Mouse (Mus musculus): ENCODE data around the gene Gm37240. TPM values are rescaled to one million over a fixed set of nuclear protein-coding genes. Genes with fewer than 3 reads are reported as not detected.
A peak's percentile ranks its signal among the peaks of the same experiment; 100 is the strongest.
"Not testable (repeated sequence)": the region's sequence is repeated elsewhere in the genome, so short reads cannot be mapped to it uniquely, and the experiment has no call there.

The Gm37240 gene
- polyA plus RNA-seq, 1 experiment from 2014 or later, result 8.9 TPM

DNA sequence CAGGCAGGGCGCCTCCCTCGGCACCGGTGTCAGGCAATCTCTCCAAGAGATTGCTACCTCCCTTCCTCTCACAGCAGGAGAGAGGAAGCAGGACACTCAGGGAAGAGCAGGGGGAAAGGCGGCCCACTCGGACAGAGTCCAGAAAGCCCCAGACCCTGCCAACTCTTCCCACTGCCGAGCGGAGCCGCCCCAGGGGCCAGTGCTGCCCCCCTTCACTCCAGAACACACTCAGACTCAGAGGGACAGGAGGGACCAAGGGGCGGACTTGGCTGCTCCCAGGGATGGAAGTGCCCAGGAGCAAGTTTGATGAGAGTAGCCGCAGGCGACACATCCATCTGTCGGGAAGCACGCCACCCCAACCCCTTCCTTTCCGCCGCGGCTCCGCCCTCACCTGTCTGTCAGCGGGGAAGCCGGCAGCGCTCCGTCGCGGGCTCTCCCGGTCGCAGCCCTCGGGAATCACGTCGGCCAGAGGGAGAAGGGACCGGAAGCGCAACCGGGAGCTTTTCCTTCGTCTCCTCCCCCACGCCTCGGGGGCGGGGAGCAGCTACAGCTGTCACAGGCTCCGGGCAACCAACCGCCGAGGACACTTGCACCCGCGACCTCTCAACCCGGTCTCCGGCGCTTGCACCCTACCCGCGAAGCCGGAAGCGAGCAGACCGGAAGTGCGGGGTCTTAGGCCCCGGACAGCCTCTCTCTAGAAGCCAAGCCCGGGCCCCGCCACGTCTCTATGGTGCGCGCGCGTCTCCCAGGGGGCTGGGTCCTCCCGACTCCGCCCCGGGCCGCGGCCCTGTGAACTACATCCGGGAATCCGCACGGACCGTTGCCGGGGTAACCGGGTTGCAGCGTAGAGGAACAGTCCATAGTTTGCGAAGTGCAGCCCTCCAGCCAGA lies 1305.0 kb downstream of the Gm37240 start, which contains the start of gene Arfip1:
TSS of gene Arfip1 (minus strand) at position 603 of the 890 bp plus-strand sequence.
- Histone ChIP-seq H3K27me3 (no peaks in the 10 kb centered on the region), H3K9ac (peak within 1 kb of the TSS; percentile 76), H3K36me3 (no peaks in the 10 kb centered on the region), H3K9me3 (replicated peaks) (no peaks in the 10 kb centered on the region), H3K4me2 (peak within 1 kb of the TSS; percentile 68), H3K27ac (peak within 1 kb of the TSS; percentile 97), H3K4me1 (peaks cover 20% of the 10 kb centered on the region), H3K4me3 (replicated peaks) (peak within 1 kb of the TSS; percentile 80)
- WGBS, result under 1% methylated on average over 70 of the region's 70 CpGs
- peak; percentile 99 for ATAC-seq (replicated peaks; ENCODE audit: low FRiP score)

DNA sequence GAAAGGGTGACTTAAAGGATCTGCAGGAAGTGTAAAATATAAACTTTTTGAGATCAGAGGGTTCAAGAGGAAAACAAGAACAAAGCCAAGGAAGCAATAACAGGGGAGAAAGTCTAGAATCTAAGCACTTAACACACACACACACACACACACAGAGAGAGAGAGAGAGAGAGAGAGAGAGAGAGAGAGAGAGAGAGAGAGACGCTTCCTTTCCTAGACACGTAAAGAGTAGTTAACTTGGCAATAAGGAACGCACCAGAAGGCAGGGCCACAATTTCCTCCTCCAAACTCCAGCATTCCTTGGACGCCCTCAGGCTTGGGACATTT lies 1305.7 kb downstream of the Gm37240 start:
- Histone ChIP-seq H3K27ac (peak overlapping the region; percentile 97), H3K36me3 (no peaks in the 10 kb centered on the region), H3K9ac (peak overlapping the region; percentile 76), H3K9me3 (replicated peaks) (no peaks in the 10 kb centered on the region), H3K4me3 (replicated peaks) (peak overlapping the region; percentile 80), H3K4me2 (peak overlapping the region; percentile 68), H3K4me1 (peaks cover 20% of the 10 kb centered on the region), H3K27me3 (no peaks in the 10 kb centered on the region)
- ATAC-seq (replicated peaks; ENCODE audit: low FRiP score), result no peak
- 0% methylated on average over 4 of the region's 4 CpGs for WGBS

DNA sequence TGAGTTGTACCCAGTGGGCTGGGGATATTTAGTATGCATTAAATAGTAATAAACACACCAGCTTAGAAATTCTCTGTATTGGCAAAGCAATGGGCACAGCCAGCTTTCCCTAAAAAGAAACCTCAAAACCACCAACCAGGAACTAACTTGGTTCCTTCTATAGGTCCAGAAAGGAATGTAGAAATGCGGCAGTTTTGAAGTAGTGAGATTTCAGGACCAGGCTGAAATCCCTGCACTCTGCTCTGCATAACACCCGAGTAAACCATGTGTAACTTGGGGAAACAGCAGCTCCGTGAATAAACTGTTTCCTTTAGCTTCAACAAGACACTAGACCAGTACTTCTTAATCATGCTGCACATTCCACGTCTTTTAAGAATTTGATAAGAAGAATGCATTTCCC lies 1306.6 kb downstream of the Gm37240 start:
- H3K27me3 ChIP-seq, result no peaks in the 10 kb centered on the region
- H3K9ac ChIP-seq, result peak overlapping the region; percentile 76; the same call in 1 of the 2 replicates
- H3K9me3 ChIP-seq (replicated peaks), result no peaks in the 10 kb centered on the region
- no peak for ATAC-seq (replicated peaks; ENCODE audit: low FRiP score)
- peaks cover 24% of the 10 kb centered on the region for H3K4me1 ChIP-seq
- WGBS, result 34% methylated on average over 4 of the region's 4 CpGs
- no peak overlapping the region; the same call in 1 of the 2 replicates for H3K27ac ChIP-seq
- H3K4me3 ChIP-seq (replicated peaks), result peak overlapping the region; percentile 80
- H3K4me2 ChIP-seq, result peak overlapping the region; percentile 68
- H3K36me3 ChIP-seq, result no peaks in the 10 kb centered on the region

DNA sequence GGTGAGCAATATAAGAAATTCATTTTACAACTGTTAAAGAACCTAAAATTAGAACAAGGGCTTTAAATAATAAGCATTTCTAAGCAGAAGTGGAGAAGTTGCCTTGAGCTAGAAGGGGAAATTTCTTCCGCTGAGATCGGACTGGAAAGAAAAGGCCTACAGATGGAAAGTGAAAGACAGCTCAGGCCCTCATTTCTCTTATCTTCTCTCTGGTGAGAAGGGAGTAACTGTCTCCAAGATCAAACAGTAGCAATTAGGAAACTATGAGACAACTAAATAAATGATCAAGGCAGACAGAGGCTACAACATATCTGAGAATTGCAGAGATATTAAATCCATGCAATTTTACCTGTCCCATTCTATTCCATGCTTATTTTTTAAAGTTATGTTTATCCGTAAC lies 1316.8 kb downstream of the Gm37240 start:
- Histone ChIP-seq H3K27ac (no peak overlapping the region), H3K4me3 (replicated peaks) (no peak overlapping the region), H3K4me2 (no peak overlapping the region), H3K9ac (no peak overlapping the region), H3K9me3 (replicated peaks) (no peaks in the 10 kb centered on the region), H3K4me1 (peaks cover 11% of the 10 kb centered on the region; the same call in 1 of the 2 replicates), H3K27me3 (no peaks in the 10 kb centered on the region), H3K36me3 (no peaks in the 10 kb centered on the region)
- 85% methylated on average over 3 of the region's 3 CpGs for WGBS
- no peak for ATAC-seq (replicated peaks; ENCODE audit: low FRiP score)

DNA sequence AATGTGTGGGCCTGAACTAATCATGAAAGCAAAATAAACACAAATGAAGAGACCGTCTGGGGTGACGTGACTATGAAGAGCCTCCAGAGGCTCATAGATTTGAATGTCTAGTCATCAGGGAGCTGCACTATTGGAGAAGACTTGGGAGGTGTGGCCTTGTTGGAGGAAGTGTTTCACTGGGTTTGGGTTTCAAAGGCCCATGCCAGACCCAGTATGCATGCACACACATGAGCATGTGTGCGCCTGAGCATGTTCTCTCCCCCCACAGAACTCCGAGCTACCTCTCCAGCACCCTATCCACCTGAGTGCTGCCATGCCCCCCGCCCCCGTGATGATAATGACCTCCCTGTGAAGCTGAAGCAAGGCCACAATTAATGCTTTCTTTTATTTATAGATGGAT lies 1317.7 kb downstream of the Gm37240 start:
- H3K4me2 ChIP-seq, result no peak overlapping the region
- no peak overlapping the region for H3K27ac ChIP-seq
- H3K4me1 ChIP-seq, result peaks cover 11% of the 10 kb centered on the region; the same call in 1 of the 2 replicates
- H3K9ac ChIP-seq, result no peak overlapping the region
- no peak for ATAC-seq (replicated peaks; ENCODE audit: low FRiP score)
- WGBS, result 75% methylated on average over 6 of the region's 6 CpGs
- no peaks in the 10 kb centered on the region for H3K36me3 ChIP-seq
- no peaks in the 10 kb centered on the region for H3K27me3 ChIP-seq
- no peak overlapping the region for H3K4me3 ChIP-seq (replicated peaks)
- no peaks in the 10 kb centered on the region for H3K9me3 ChIP-seq (replicated peaks)

DNA sequence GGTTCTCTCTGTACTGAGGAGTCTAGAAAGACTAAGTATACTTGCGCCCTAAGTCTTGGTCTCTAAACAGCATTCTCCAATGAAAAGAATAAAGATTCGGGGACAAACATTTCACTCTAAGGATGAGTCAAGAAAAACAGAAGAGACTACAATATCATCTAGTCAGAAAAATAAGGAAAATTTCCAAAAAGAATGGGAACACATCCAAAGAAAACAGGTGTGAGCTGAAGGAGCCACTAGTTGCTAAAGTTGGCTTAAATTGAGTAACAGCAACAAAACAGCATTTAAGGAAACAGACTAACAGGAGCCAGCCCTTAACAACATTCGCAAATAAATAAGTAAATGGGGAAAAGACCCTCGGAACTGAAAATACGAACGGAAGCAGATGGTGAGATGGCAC lies 1318.8 kb downstream of the Gm37240 start:
- 90% methylated on average over 6 of the region's 6 CpGs for WGBS
- H3K27ac ChIP-seq, result no peak overlapping the region
- peaks cover 11% of the 10 kb centered on the region; the same call in 1 of the 2 replicates for H3K4me1 ChIP-seq
- H3K36me3 ChIP-seq, result no peaks in the 10 kb centered on the region
- no peak overlapping the region for H3K4me3 ChIP-seq (replicated peaks)
- no peak overlapping the region for H3K9ac ChIP-seq
- no peak overlapping the region for H3K4me2 ChIP-seq
- ATAC-seq (replicated peaks; ENCODE audit: low FRiP score), result no peak
- H3K27me3 ChIP-seq, result no peaks in the 10 kb centered on the region
- no peaks in the 10 kb centered on the region for H3K9me3 ChIP-seq (replicated peaks)

DNA sequence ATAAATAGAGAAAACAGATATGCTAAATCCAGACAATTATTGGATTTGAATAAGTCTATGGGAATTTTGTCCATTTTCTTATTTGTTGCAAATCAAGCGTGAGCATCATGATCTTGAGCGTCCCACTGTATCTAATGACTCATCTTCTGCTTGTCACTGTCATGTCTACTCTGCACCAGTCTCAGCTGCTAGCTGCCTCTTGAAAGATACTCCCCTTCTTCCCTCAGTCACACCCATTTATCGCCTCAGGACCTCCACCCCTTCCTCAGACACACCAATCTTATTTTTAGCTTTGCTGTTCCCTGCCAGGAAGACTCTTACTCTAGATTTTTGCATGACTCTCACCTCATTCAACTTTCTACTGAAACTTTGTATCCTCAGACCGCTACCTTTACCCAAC lies 1323.9 kb downstream of the Gm37240 start:
- H3K4me2 ChIP-seq, result no peak overlapping the region
- no peaks in the 10 kb centered on the region for H3K4me1 ChIP-seq
- no peak overlapping the region for H3K4me3 ChIP-seq (replicated peaks)
- H3K36me3 ChIP-seq, result no peaks in the 10 kb centered on the region
- H3K9me3 ChIP-seq (replicated peaks), result no peaks in the 10 kb centered on the region
- WGBS, result 86% methylated on average over 4 of the region's 4 CpGs
- no peak overlapping the region for H3K27ac ChIP-seq
- H3K9ac ChIP-seq, result no peak overlapping the region
- no peaks in the 10 kb centered on the region for H3K27me3 ChIP-seq
- ATAC-seq (replicated peaks; ENCODE audit: low FRiP score), result no peak

DNA sequence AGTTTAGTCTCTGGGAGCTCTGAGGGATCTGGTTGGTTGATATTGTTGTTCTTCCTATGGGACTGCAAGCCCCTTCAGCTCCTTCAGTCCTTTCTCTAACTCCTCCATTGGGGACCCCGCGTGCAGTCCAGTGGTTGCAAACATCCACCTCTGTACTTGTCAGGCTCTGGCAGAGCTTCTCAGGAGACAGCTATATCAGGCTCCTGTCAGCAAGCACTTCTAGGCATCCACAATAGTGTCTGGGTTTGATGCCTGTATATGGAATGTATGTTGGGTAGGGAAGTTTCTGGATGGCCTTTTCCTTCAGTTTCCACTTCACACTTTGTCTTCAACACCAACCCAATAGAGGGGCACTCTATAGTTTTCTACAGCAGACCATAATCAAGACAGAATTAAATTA lies 1324.4 kb downstream of the Gm37240 start:
- 92% methylated on average over 2 of the region's 2 CpGs for WGBS
- not testable (repeated sequence) for H3K9me3 ChIP-seq (replicated peaks); H3K9ac ChIP-seq; H3K4me2 ChIP-seq; H3K4me3 ChIP-seq (replicated peaks); H3K36me3 ChIP-seq; H3K27me3 ChIP-seq; H3K27ac ChIP-seq; ATAC-seq (replicated peaks; ENCODE audit: low FRiP score); H3K4me1 ChIP-seq

DNA sequence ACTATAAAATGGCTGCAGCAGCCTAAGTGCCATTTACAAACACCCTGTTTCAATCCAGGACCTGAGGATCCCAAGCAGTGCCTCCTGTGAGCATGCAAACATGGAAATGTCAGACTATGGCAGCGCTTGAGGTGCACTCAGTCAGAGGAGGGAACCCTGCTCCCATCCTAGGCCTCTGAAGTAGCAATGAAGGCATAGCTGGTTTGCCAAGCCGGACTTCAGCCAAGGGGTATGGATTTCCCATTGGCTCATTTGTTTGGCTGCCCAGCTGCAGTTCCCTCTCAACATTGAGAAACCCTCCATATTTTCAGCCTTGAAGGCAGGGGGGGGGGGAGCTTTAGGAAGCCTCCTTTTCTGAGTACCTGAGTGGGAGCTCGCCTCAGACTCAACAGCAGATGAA lies 1329.0 kb downstream of the Gm37240 start:
- no peak overlapping the region for H3K4me2 ChIP-seq
- H3K4me3 ChIP-seq (replicated peaks), result no peak overlapping the region
- ATAC-seq (replicated peaks; ENCODE audit: low FRiP score), result no peak
- no peak overlapping the region for H3K27ac ChIP-seq
- 88% methylated on average over 3 of the region's 3 CpGs for WGBS
- no peaks in the 10 kb centered on the region for H3K9me3 ChIP-seq (replicated peaks)
- no peak overlapping the region for H3K9ac ChIP-seq
- no peaks in the 10 kb centered on the region for H3K27me3 ChIP-seq
- no peaks in the 10 kb centered on the region for H3K36me3 ChIP-seq
- H3K4me1 ChIP-seq, result 0 out of 2 replicates have a peak, but pooled peaks cover 5% of the 10 kb centered on the region

DNA sequence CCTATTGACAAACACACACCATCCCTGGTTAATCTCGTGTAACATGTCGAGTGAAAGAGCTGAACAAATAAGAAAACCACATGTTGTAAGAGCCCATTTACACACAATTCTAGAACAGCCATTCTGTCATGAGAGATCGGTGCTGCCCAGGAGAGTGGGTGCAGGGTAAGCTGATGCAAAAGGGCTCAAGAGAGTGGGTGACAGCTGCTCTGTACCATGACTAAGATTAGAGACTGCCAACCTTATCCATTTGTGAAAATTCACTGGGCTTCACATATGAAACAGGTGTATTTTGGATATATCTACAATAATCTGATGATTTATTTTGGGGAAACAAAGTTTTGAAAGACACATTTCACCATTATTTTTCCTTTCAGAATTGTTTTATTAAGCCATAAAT lies 1331.5 kb downstream of the Gm37240 start:
- H3K4me2 ChIP-seq, result no peak overlapping the region
- no peak overlapping the region for H3K4me3 ChIP-seq (replicated peaks)
- no peaks in the 10 kb centered on the region for H3K36me3 ChIP-seq
- no peaks in the 10 kb centered on the region for H3K9me3 ChIP-seq (replicated peaks)
- H3K9ac ChIP-seq, result no peak overlapping the region
- 0 out of 2 replicates have a peak, but pooled peaks cover 5% of the 10 kb centered on the region for H3K4me1 ChIP-seq
- H3K27ac ChIP-seq, result no peak overlapping the region
- no peaks in the 10 kb centered on the region for H3K27me3 ChIP-seq
- WGBS, result 82% methylated on average over 3 of the region's 3 CpGs
- ATAC-seq (replicated peaks; ENCODE audit: low FRiP score), result no peak

DNA sequence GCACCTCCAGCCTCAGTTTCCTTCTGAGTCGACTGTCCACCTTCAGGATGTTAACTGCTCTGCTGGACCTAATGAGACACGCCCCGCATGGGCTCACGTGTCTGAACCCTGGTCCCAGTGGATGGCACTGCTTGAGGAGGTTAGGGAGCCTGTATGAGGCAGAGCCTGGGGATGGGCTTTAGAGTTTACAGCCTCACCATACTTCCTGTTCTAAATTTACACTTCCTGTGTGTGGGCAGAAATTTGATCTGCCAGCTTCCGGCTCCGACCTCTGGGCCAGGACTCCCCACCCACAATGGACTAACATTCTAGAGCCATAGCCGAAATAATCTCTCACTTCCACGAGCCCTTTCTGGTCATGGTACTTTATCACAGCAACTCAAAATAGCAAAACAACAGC lies 1340.1 kb downstream of the Gm37240 start:
- Histone ChIP-seq H3K9ac (no peak overlapping the region), H3K36me3 (peaks cover 4% of the 10 kb centered on the region; the same call in 1 of the 2 replicates), H3K9me3 (replicated peaks) (no peaks in the 10 kb centered on the region), H3K27ac (no peak overlapping the region), H3K27me3 (no peaks in the 10 kb centered on the region), H3K4me1 (peaks cover 1% of the 10 kb centered on the region; the same call in 1 of the 2 replicates), H3K4me3 (replicated peaks) (no peak overlapping the region), H3K4me2 (no peak overlapping the region)
- no peak for ATAC-seq (replicated peaks; ENCODE audit: low FRiP score)
- 63% methylated on average over 8 of the region's 8 CpGs for WGBS

DNA sequence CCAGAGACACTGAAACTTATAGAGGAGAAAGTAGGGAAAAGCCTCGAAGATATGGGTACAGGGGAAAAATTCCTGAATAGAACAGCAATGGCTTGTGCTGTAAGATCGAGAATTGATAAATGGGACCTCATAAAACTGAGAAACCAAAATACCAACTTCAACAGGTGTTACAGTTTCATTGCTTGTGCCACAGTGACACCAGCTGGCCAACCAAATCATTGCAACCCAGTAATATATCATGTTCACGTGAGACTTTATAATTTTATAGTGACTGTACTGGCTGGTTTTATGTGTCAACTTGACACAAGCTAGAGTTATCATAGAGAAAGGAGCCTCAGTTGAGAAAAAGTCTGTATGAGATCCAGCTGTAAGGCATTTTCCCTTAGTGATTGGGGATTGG lies 1344.9 kb downstream of the Gm37240 start:
- 9% methylated on average over 3 of the region's 3 CpGs for WGBS
- not testable (repeated sequence) for ATAC-seq (replicated peaks; ENCODE audit: low FRiP score); H3K27ac ChIP-seq

More for the DNA sequence above, 1344.9 kb downstream of the Gm37240 start:
- not testable (repeated sequence) for H3K9ac ChIP-seq; H3K4me2 ChIP-seq; H3K4me3 ChIP-seq (replicated peaks); H3K27me3 ChIP-seq; H3K9me3 ChIP-seq (replicated peaks); H3K4me1 ChIP-seq; H3K36me3 ChIP-seq
